Mouse (Mus musculus) ES-E14 (cell line): ENCODE data around the gene Gal3st4. TPM values are rescaled to one million over a fixed set of nuclear protein-coding genes. Genes with fewer than 3 reads are reported as not detected.
A peak's percentile ranks its signal among the peaks of the same experiment; 100 is the strongest.

Experiments
- DNase-seq: peaks from one replicate; pipeline ENCODE4 v3.0.0-alpha.2; 2013; ENCODE audit warnings: low read depth, low spot score
- H3K27ac ChIP-seq: 2 replicates; pipeline ENCODE4 v1.5.1; 2012; ENCODE audit warnings: low read depth, mild to moderate bottlenecking, low read length, moderate library complexity, mixed read lengths; ENCODE audit not compliant: poor library complexity, insufficient read depth, severe bottlenecking
- H3K36me3 ChIP-seq: 2 replicates; pipeline ENCODE4 v1.6.1; 2012; ENCODE audit warnings: mild to moderate bottlenecking, low read length, moderate library complexity, mixed read lengths; ENCODE audit not compliant: control insufficient read depth, poor library complexity, insufficient read depth, severe bottlenecking
- H3K4me1 ChIP-seq, 2 experiments: fragments of 150-350 bp in 1 of 2; sonication (generic) in 1 of 2; 2 replicates each; pipeline ENCODE4 v1.6.1; 2012; ENCODE audit warnings: low read length in 2 of 2, mild to moderate bottlenecking in 1 of 2, mixed read lengths in 1 of 2; ENCODE audit not compliant: control insufficient read depth in 2 of 2, insufficient read depth in 2 of 2, poor library complexity in 1 of 2
- H3K4me3 ChIP-seq, 2 experiments: fragments of 150-350 bp in 1 of 2; sonication (generic) in 1 of 2; 2 replicates each; pipeline ENCODE4 v1.5.1; 2012; ENCODE audit warnings: low read length in 2 of 2, low read depth in 1 of 2, mild to moderate bottlenecking in 1 of 2, mixed read lengths in 1 of 2; ENCODE audit not compliant: insufficient read depth in 1 of 2, poor library complexity in 1 of 2, severe bottlenecking in 1 of 2
- H3K9ac ChIP-seq: 2 replicates; pipeline ENCODE4 v1.6.1; 2012; ENCODE audit warnings: low read depth, mild to moderate bottlenecking, low read length, mixed read lengths; ENCODE audit not compliant: poor library complexity, insufficient read depth, severe bottlenecking
- H3K9me3 ChIP-seq: fragments of 150-350 bp; sonication (generic); 2 replicates; pipeline ENCODE4 v1.6.1; 2012; ENCODE audit warnings: low read depth, mild to moderate bottlenecking, low read length; ENCODE audit not compliant: control insufficient read depth, insufficient read depth
- CHD2 ChIP-seq: IDR thresholded peaks from 2 replicates; pipeline ENCODE4 v1.6.1; 2014; ENCODE audit warnings: mild to moderate bottlenecking, low read depth, low read length, inconsistent platforms
- HCFC1 ChIP-seq: IDR thresholded peaks from 2 replicates; pipeline ENCODE4 v1.6.1; 2012; ENCODE audit warnings: low read length, inconsistent platforms, borderline replicate concordance; ENCODE audit not compliant: insufficient read depth
- MAFK ChIP-seq: IDR thresholded peaks from 2 replicates; pipeline ENCODE4 v1.6.1; 2014; ENCODE audit warnings: mild to moderate bottlenecking, low read depth, low read length, inconsistent platforms; ENCODE audit not compliant: insufficient read depth
- ZC3H11A ChIP-seq: IDR thresholded peaks from 2 replicates; pipeline ENCODE4 v1.6.1; 2012; ENCODE audit warnings: low read depth, mild to moderate bottlenecking, inconsistent platforms, low read length, borderline replicate concordance
- ZNF384 ChIP-seq: IDR thresholded peaks from 2 replicates; pipeline ENCODE4 v1.6.1; 2012; ENCODE audit warnings: low read depth, low read length, inconsistent platforms
- in situ Hi-C, 2 experiments: fragments of 600-800 bp; cut with MboI; formaldehyde crosslinking; loops; one replicate each; pipeline ENCODE4 v1.15.1; 2025; ENCODE audit warnings: low sequenced_read_pairs in 2 of 2, inconsistent platforms in 1 of 2; ENCODE audit not compliant: unreplicated experiment in 2 of 2
- total RNA-seq: library from RNA; depleted of rRNA; stranded (reverse); fragments of 300-350 nt; gene quantifications from 2 replicates; pipeline ENCODE4 v1.2.3, GENCODE M21; 2012

Gene Gal3st4
- total RNA-seq, 1 experiment: 0.94 TPM

GRCm38 (mm10) chr5:138256966-138257584, 15.6 kb downstream of the Gal3st4 start:
- TF ChIP-seq HCFC1 (no peak), ZC3H11A (no peak), MAFK (no peak), CHD2 (no peak), ZNF384 (no peak)
- in situ Hi-C loops: no loop called here
- peaks cover 30% of the 10 kb centered on the region for H3K36me3 ChIP-seq
- no peak for DNase-seq
- H3K27ac ChIP-seq: no peak overlapping the region
- peaks cover 0 to 2% of the 10 kb centered on the region in 2 experiments; a peak in 1 of 4 replicates for H3K4me1 ChIP-seq
- H3K4me3 ChIP-seq: no peak overlapping the region
- H3K9ac ChIP-seq: no peak overlapping the region
- no peaks in the 10 kb centered on the region for H3K9me3 ChIP-seq

- DNase-seq: no peak
- Histone ChIP-seq H3K4me3 (peak overlapping the region; percentile 81 to 98), H3K4me1 (peaks cover 0 to 2% of the 10 kb centered on the region in 2 experiments; a peak in 1 of 4 replicates), H3K36me3 (peaks cover 20% of the 10 kb centered on the region), H3K9ac (peak overlapping the region; percentile 83), H3K9me3 (no peaks in the 10 kb centered on the region), H3K27ac (no peak overlapping the region)
- no peak for TF ChIP-seq MAFK
- TF ChIP-seq ZNF384: no peak
- no peak for TF ChIP-seq CHD2
- TF ChIP-seq ZC3H11A: no peak
- no peak for TF ChIP-seq HCFC1
- in situ Hi-C loops: no loop called here
Measured at GRCm38 (mm10) chr5:138256094-138256467, 16.6 kb downstream of the Gal3st4 start.

- DNase-seq: peak; percentile 97
- peaks cover 0 to 2% of the 10 kb centered on the region in 2 experiments; a peak in 1 of 4 replicates for H3K4me1 ChIP-seq
- no peaks in the 10 kb centered on the region for H3K9me3 ChIP-seq
- TF ChIP-seq ZNF384: no peak
- no peak for TF ChIP-seq HCFC1
- peak; percentile 93 for TF ChIP-seq CHD2
- peak; percentile 77 for TF ChIP-seq MAFK
- TF ChIP-seq ZC3H11A: no peak
- no peak within 1 kb of the TSS for H3K27ac ChIP-seq
- in situ Hi-C loops: no loop called here
- H3K4me3 ChIP-seq: peak within 1 kb of the TSS; percentile 81 to 98
- H3K36me3 ChIP-seq: peaks cover 18% of the 10 kb centered on the region
- H3K9ac ChIP-seq: peak within 1 kb of the TSS; percentile 83
Measured at GRCm38 (mm10) chr5:138255353-138256093, 17.1 kb downstream of the Gal3st4 start, which contains the start of gene Lamtor4. Lamtor4 (plus strand) TSS chr5:138255482.

- Histone ChIP-seq H3K9me3 (no peaks in the 10 kb centered on the region), H3K27ac (no peak overlapping the region), H3K9ac (no peak overlapping the region), H3K36me3 (peaks cover 3% of the 10 kb centered on the region; the same call in 1 of the 2 replicates), H3K4me1 (peaks cover 0 to 2% of the 10 kb centered on the region in 2 experiments; a peak in 1 of 4 replicates), H3K4me3 (no peak overlapping the region)
- TF ChIP-seq CHD2: no peak
- no peak for TF ChIP-seq ZNF384
- TF ChIP-seq HCFC1: no peak
- TF ChIP-seq MAFK: no peak
- no peak for TF ChIP-seq ZC3H11A
- DNase-seq: no peak
- in situ Hi-C loops: loop anchor here in 1 of 2 experiments (5.0 kb wide), 1 partner anchor 46 kb away; no protein-coding TSS in a partner anchor
Measured at GRCm38 (mm10) chr5:138253061-138253460, 19.6 kb downstream of the Gal3st4 start.
